Mouse (Mus musculus) neural tube, embryonic 10.5 days (tissue): ENCODE data around the gene Prkcq.
"Not testable (repeated sequence)": the region's sequence is repeated elsewhere in the genome, so short reads cannot be mapped to it uniquely, and the experiment has no call there.

Experiments
- DNase-seq: peaks from one replicate; pipeline ENCODE4 v3.0.0-alpha.2; 2017; ENCODE audit warnings: low spot score; ENCODE audit errors: extremely low spot score

Gene Prkcq

GRCm38 (mm10) chr2:11290931-11291330 is 119.0 kb downstream of the Prkcq start:
- DNase-seq, result no peak

DNA sequence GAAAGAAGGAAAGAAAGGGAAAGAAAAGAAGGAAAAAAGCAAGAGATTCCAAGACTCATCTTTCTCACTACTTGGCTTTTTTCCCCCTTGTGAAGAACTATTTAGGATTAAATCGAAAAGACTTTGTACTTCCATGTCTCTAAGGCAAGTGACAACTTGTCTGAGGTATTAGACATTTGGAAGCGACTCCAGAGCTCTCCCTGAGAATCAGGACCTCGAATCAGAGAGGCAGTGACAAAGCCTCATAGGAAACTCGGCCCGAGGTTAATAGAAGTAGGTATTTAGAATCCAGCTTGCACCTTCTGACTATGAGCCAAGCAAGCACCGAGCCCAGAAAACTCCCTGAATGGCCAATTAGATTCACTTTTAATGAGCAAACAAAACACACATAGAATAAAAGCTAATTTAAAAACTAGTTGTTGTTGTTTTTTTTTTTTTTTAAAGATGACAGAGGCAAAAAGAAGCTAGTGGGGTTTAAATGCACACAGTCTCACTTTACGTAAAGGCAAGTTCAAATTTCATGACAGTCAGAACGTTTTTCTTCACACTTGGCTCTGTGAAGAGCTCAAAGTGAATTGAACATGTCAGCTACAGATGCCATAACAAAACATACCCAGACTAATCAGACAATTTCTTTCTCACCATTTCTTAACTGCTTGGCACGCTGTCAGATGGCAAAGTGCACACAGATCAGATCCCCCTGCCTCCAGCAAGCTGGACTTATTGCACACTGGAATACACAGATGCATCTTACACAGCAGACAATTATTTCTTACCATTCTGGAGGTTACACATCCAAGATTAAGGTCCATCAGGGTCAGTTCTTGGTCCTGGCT is 119.9 kb downstream of the Prkcq start:
- DNase-seq, result no peak

- DNase-seq, result no peak
Observed at GRCm38 (mm10) chr2:11293144-11293543, 121.2 kb downstream of the Prkcq start.

GRCm38 (mm10) chr2:11294643-11295191 is 122.8 kb downstream of the Prkcq start:
- no peak for DNase-seq

DNA sequence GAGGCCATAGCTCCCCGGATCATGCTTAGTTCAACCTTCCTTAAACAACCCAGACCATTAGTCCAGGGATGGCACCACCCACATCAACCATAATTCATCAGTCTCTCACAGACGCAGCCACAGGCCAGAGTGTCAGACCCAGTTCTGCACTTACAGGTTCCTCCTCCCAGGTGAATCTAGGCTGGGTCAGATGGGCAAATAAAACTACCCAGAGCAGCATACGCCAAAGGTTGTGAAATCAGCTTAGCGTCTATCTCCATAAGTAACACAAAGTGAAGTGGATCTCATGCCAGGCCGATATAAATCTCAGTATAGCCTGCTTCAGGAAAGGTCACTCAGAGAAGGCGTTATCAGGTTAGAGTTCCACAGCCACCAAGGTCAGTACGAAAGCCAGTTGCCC is 126.9 kb downstream of the Prkcq start:
- no peak for DNase-seq

GRCm38 (mm10) chr2:11299366-11299765 is 127.5 kb downstream of the Prkcq start:
- DNase-seq, result no peak

- no peak for DNase-seq
Observed at GRCm38 (mm10) chr2:11300362-11300761, 128.5 kb downstream of the Prkcq start.

GRCm38 (mm10) chr2:11320241-11320640 is 148.3 kb downstream of the Prkcq start:
- no peak for DNase-seq

DNA sequence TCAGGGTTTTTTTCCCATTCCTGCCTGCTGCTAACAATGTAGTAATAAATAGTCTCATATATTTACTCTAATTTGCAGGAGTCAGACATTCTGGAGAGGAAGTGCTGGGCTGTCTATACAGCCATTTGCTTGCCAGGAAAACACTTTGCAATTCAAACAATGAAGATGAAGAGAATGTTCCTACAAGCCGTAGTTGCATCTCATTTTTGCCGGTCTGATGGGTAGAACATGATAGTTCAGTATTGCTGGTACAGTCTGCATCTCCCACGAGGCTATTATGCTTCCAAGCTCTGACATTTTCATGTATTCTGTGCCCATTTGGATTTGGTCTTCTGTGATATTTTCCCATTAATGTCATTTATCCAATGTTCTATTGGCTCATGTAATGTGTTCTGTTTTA is 150.5 kb downstream of the Prkcq start:
- DNase-seq, result no peak

GRCm38 (mm10) chr2:11327280-11327679 is 155.4 kb downstream of the Prkcq start:
- DNase-seq, result no peak

- no peak for DNase-seq
Observed at GRCm38 (mm10) chr2:11329407-11330224, 157.7 kb downstream of the Prkcq start.

- DNase-seq, result peak; percentile 83
Observed at GRCm38 (mm10) chr2:11331528-11332446, 159.9 kb downstream of the Prkcq start.

DNA sequence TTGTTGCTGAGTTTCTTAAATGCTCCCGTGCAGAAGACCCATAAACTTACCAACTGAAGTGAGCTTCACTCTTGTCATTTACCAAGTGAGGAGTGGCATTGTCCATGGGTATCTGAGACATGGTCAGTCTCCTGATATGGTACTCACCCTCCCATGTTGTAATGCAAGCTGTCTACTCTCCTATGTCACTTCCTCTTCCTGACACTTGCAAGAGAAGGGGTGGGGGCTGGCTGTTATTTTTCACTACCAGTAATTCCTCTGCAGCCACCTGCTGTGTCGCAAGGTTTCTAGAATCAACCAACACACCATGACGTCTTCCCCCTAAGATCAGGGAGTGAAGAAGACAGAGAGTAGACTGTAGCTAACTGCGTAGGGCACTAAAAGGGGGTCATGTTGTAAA is 160.6 kb downstream of the Prkcq start:
- no peak for DNase-seq

DNA sequence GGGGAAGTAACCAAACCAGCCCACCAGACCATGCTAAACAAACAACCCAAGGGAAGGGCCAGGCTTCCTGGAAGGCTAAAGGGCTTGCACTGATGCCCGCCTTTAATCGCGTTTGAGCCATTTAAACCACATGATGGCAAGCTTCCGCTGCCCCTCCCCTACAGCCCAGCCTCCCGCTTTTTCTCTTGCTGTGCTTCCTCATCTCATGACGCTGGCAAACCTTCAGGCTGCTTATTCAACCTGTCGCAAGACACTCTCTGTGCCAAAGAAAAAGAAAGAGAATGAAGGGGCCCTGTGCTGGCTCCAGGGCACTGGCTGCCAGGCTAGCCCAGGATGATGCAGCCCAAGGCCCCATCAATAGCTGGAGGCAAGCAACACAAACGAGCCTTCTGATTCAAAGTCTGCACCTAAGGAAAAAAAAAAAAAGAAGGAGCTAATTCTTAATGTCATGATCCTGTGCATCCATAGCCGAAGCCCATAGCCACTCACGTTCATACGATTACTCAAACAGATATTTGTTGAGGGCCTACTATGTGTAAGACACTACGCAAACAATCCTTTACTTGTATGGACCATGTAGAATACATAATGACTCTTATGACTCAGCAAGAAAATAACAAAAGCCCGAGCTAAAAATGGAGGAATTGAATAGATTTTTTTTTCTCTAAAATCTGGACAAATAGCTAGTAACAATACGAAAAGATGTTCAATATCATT is 161.6 kb downstream of the Prkcq start:
- no peak for DNase-seq

DNA sequence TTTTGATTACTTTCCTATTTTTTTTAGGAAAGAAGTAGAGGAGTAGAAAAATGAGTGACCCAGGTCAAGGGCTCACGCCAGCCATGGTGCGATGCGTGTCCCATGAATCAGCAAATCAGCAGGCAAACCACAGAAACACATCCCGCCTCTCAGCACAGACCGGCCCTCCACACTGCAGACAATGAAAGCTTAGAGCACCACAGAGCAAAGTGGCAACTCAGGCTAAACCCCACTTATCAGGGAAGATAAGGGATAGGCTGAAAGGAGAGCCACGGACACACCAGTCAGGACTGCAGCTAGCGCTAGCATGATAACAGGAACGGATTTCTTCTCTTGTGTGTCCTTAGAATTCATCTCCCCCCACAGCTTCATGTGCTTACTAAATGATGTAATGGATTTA is 164.4 kb downstream of the Prkcq start:
- DNase-seq, result no peak

GRCm38 (mm10) chr2:11338931-11339839 is 167.3 kb downstream of the Prkcq start:
- DNase-seq, result no peak

GRCm38 (mm10) chr2:11344691-11345090 is 172.8 kb downstream of the Prkcq start:
- no peak for DNase-seq

DNA sequence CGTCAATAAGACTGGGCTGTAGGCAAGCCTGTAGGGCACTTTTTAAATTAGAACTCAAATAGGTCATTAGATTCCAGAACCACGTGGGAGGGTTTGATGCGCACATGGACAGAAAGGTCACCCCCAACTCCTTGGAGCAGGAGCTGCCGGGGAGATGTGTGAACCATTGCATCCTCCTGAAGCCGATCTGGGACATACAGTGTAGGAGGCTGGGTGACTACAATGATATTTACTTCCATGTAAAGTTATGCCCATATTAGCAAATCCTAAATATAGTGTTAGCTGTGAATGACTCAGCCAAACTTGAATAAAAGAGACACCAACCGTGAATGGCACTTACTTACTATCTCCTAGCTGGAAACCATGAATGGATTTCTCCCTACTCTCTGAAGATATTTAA is 174.5 kb downstream of the Prkcq start:
- DNase-seq, result not testable (repeated sequence)

GRCm38 (mm10) chr2:11347791-11348190 is 175.9 kb downstream of the Prkcq start:
- DNase-seq, result no peak
